Mouse (Mus musculus) limb, embryonic 12.5 days (tissue): ENCODE results near the gene Gm20696. TPM values are rescaled to one million over a fixed set of nuclear protein-coding genes. Genes with fewer than 3 reads are reported as not detected.

ENCODE experiments used
- ATAC-seq: fragments of 200-750 bp; cut with Nextera tagmentation; 2 replicates; pipeline ENCODE4 v1.8.0; 2017; ENCODE audit warnings: low read depth, moderate TSS enrichment; ENCODE audit not compliant: insufficient number of reproducible peaks, insufficient read depth, low FRiP score, low TSS enrichment
- H3K27ac ChIP-seq: fragments of 300-500 bp; sonication (generic); 2 replicates; pipeline ENCODE4 v1.5.1; 2016; ENCODE audit warnings: mild to moderate bottlenecking, moderate library complexity
- H3K27me3 ChIP-seq: fragments of 300-500 bp; sonication (generic); 2 replicates; pipeline ENCODE4 v1.6.1; 2016; ENCODE audit warnings: mild to moderate bottlenecking, moderate library complexity
- H3K36me3 ChIP-seq: fragments of 300-500 bp; sonication (generic); 2 replicates; pipeline ENCODE4 v1.6.1; 2016; ENCODE audit warnings: mild to moderate bottlenecking, moderate library complexity
- H3K4me1 ChIP-seq: fragments of 300-500 bp; sonication (generic); replicated peaks from 2 replicates; pipeline ENCODE4 v1.6.1; 2016
- H3K4me2 ChIP-seq: fragments of 300-500 bp; sonication (generic); 2 replicates; pipeline ENCODE4 v1.6.1; 2016; ENCODE audit warnings: mild to moderate bottlenecking, moderate library complexity
- H3K4me3 ChIP-seq: fragments of 300-500 bp; sonication (generic); replicated peaks from 2 replicates; pipeline ENCODE4 v1.5.1; 2016; ENCODE audit warnings: mild to moderate bottlenecking
- H3K9ac ChIP-seq: fragments of 300-500 bp; sonication (generic); replicated peaks from 2 replicates; pipeline ENCODE4 v1.6.1; 2016; ENCODE audit warnings: mild to moderate bottlenecking, moderate library complexity
- H3K9me3 ChIP-seq: fragments of 300-500 bp; sonication (generic); 2 replicates; pipeline ENCODE4 v1.6.1; 2016; ENCODE audit warnings: mild to moderate bottlenecking, moderate library complexity
- WGBS: fragments of 180-500 bp; shearing (Covaris S2); methylation state at CpG from one replicate; pipeline ENCODE4 v1.1.7; 2016; 5-methylcytosine and 5-hydroxymethylcytosine counted together
- polyA plus RNA-seq: library from polyadenylated mRNA; unstranded; fragments of >200 nt; fragmentation: Nextera tagmentation; extraction: Ambion mirVana; gene quantifications from 2 replicates; pipeline ENCODE4 v1.2.1, GENCODE M21; 2016

The Gm20696 gene
- polyA plus RNA-seq, 1 experiment from 2014 or later = 7.6 TPM

- H3K4me2 ChIP-seq = no peak overlapping the region
- no peaks in the 10 kb centered on the region for H3K4me1 ChIP-seq
- H3K9me3 ChIP-seq = no peaks in the 10 kb centered on the region
- no peaks in the 10 kb centered on the region for H3K27me3 ChIP-seq
- H3K9ac ChIP-seq = no peak overlapping the region
- H3K36me3 ChIP-seq = no peaks in the 10 kb centered on the region
- 79% methylated on average over 9 of the region's 9 CpGs for WGBS
- H3K4me3 ChIP-seq = no peak overlapping the region
- no peak overlapping the region for H3K27ac ChIP-seq
- no peak for ATAC-seq
Measured at GRCm38 (mm10) chr6:99359036-99359698, 307.4 kb downstream of the Gm20696 start.

GRCm38 (mm10) chr6:99357931-99358330 is 308.7 kb downstream of the Gm20696 start:
- Histone ChIP-seq H3K4me2 (no peak overlapping the region), H3K4me1 (no peaks in the 10 kb centered on the region), H3K9ac (no peak overlapping the region), H3K4me3 (no peak overlapping the region), H3K36me3 (no peaks in the 10 kb centered on the region), H3K27me3 (peaks cover 5% of the 10 kb centered on the region; the same call in 1 of the 2 replicates), H3K9me3 (no peaks in the 10 kb centered on the region), H3K27ac (no peak overlapping the region)
- ATAC-seq = no peak
- 82% methylated on average over 2 of the region's 2 CpGs for WGBS

GRCm38 (mm10) chr6:99354338-99354737 is 312.3 kb downstream of the Gm20696 start:
- no peak overlapping the region for H3K4me3 ChIP-seq
- H3K9ac ChIP-seq = no peak overlapping the region
- H3K4me1 ChIP-seq = 0 out of 2 replicates have a peak, but pooled peaks cover 7% of the 10 kb centered on the region
- ATAC-seq = no peak
- H3K27me3 ChIP-seq = peaks cover 6% of the 10 kb centered on the region; the same call in 1 of the 2 replicates
- no peak overlapping the region for H3K4me2 ChIP-seq
- H3K27ac ChIP-seq = no peak overlapping the region
- 37% methylated on average over 2 of the region's 2 CpGs for WGBS
- H3K9me3 ChIP-seq = no peaks in the 10 kb centered on the region
- no peaks in the 10 kb centered on the region for H3K36me3 ChIP-seq

GRCm38 (mm10) chr6:99353441-99353840 is 313.2 kb downstream of the Gm20696 start:
- H3K27me3 ChIP-seq = peaks cover 6% of the 10 kb centered on the region; the same call in 1 of the 2 replicates
- 87% methylated on average over 2 of the region's 2 CpGs for WGBS
- no peak for ATAC-seq
- no peak overlapping the region for H3K4me2 ChIP-seq
- H3K4me1 ChIP-seq = 0 out of 2 replicates have a peak, but pooled peaks cover 7% of the 10 kb centered on the region
- no peak overlapping the region for H3K9ac ChIP-seq
- no peaks in the 10 kb centered on the region for H3K36me3 ChIP-seq
- no peaks in the 10 kb centered on the region for H3K9me3 ChIP-seq
- H3K27ac ChIP-seq = no peak overlapping the region
- H3K4me3 ChIP-seq = no peak overlapping the region

- H3K9me3 ChIP-seq = no peaks in the 10 kb centered on the region
- no peaks in the 10 kb centered on the region for H3K36me3 ChIP-seq
- 0 out of 2 replicates have a peak, but pooled peaks cover 7% of the 10 kb centered on the region for H3K4me1 ChIP-seq
- no peak for ATAC-seq
- peaks cover 6% of the 10 kb centered on the region; the same call in 1 of the 2 replicates for H3K27me3 ChIP-seq
- H3K4me2 ChIP-seq = no peak overlapping the region
- WGBS = 44% methylated on average over 3 of the region's 3 CpGs
- no peak overlapping the region for H3K4me3 ChIP-seq
- H3K9ac ChIP-seq = no peak overlapping the region
- no peak overlapping the region for H3K27ac ChIP-seq
Measured at GRCm38 (mm10) chr6:99350566-99350965, 316.0 kb downstream of the Gm20696 start.

- Histone ChIP-seq H3K27ac (no peak overlapping the region), H3K4me2 (no peak overlapping the region), H3K4me1 (0 out of 2 replicates have a peak, but pooled peaks cover 7% of the 10 kb centered on the region), H3K9me3 (no peaks in the 10 kb centered on the region), H3K36me3 (no peaks in the 10 kb centered on the region), H3K4me3 (no peak overlapping the region), H3K9ac (no peak overlapping the region), H3K27me3 (peaks cover 6% of the 10 kb centered on the region; the same call in 1 of the 2 replicates)
- 44% methylated on average over 5 of the region's 5 CpGs for WGBS
- ATAC-seq = no peak
Measured at GRCm38 (mm10) chr6:99350156-99350555, 316.4 kb downstream of the Gm20696 start.

GRCm38 (mm10) chr6:99347836-99348235 is 318.8 kb downstream of the Gm20696 start:
- Histone ChIP-seq H3K27ac (no peak overlapping the region), H3K36me3 (no peaks in the 10 kb centered on the region), H3K4me3 (no peak overlapping the region), H3K27me3 (peaks cover under 1% of the 10 kb centered on the region; the same call in 1 of the 2 replicates), H3K9ac (no peak overlapping the region), H3K4me2 (no peak overlapping the region), H3K4me1 (0 out of 2 replicates have a peak, but pooled peaks cover 7% of the 10 kb centered on the region), H3K9me3 (no peaks in the 10 kb centered on the region)
- WGBS = 45% methylated on average over 10 of the region's 10 CpGs
- no peak for ATAC-seq

GRCm38 (mm10) chr6:99344966-99345365 is 321.6 kb downstream of the Gm20696 start:
- no peaks in the 10 kb centered on the region for H3K36me3 ChIP-seq
- H3K4me2 ChIP-seq = no peak overlapping the region
- WGBS = 94% methylated on average over 7 of the region's 7 CpGs
- no peaks in the 10 kb centered on the region for H3K4me1 ChIP-seq
- no peak overlapping the region for H3K4me3 ChIP-seq
- H3K9ac ChIP-seq = no peak overlapping the region
- H3K27me3 ChIP-seq = no peaks in the 10 kb centered on the region
- H3K27ac ChIP-seq = no peak overlapping the region
- no peak for ATAC-seq
- no peaks in the 10 kb centered on the region for H3K9me3 ChIP-seq

- Histone ChIP-seq H3K9ac (no peak overlapping the region), H3K36me3 (no peaks in the 10 kb centered on the region), H3K27ac (no peak overlapping the region), H3K4me1 (peaks cover under 1% of the 10 kb centered on the region; the same call in 1 of the 2 replicates), H3K4me2 (no peak overlapping the region), H3K27me3 (0 out of 2 replicates have a peak, but pooled peaks cover 3% of the 10 kb centered on the region), H3K4me3 (no peak overlapping the region), H3K9me3 (no peaks in the 10 kb centered on the region)
- ATAC-seq = no peak
- 93% methylated on average over 3 of the region's 3 CpGs for WGBS
Measured at GRCm38 (mm10) chr6:99344357-99344756, 322.2 kb downstream of the Gm20696 start.

- Histone ChIP-seq H3K9me3 (no peaks in the 10 kb centered on the region), H3K27me3 (0 out of 2 replicates have a peak, but pooled peaks cover 7% of the 10 kb centered on the region), H3K9ac (no peak overlapping the region), H3K4me3 (no peak overlapping the region), H3K27ac (no peak overlapping the region), H3K36me3 (no peaks in the 10 kb centered on the region), H3K4me1 (peaks cover 4% of the 10 kb centered on the region; the same call in 1 of the 2 replicates), H3K4me2 (no peak overlapping the region)
- no peak for ATAC-seq
- WGBS = 86% methylated on average over 3 of the region's 3 CpGs
Measured at GRCm38 (mm10) chr6:99343815-99344214, 322.8 kb downstream of the Gm20696 start.

- no peak overlapping the region for H3K9ac ChIP-seq
- H3K27ac ChIP-seq = no peak overlapping the region
- no peaks in the 10 kb centered on the region for H3K36me3 ChIP-seq
- H3K4me2 ChIP-seq = no peak overlapping the region
- ATAC-seq = no peak
- no peaks in the 10 kb centered on the region for H3K9me3 ChIP-seq
- no peak overlapping the region for H3K4me3 ChIP-seq
- H3K4me1 ChIP-seq = peaks cover 16% of the 10 kb centered on the region
- WGBS = 98% methylated on average over 3 of the region's 3 CpGs
- peaks cover 18% of the 10 kb centered on the region for H3K27me3 ChIP-seq
Measured at GRCm38 (mm10) chr6:99342416-99342815, 324.2 kb downstream of the Gm20696 start.
